Mouse (Mus musculus) ES-CJ7 (cell line): Measurements from ENCODE around the gene Krt10.
A peak's percentile ranks its signal among the peaks of the same experiment; 100 is the strongest.

Source experiments
- DNase-seq: peaks from one replicate; pipeline ENCODE4 v3.0.0; 2011; ENCODE audit warnings: low read depth, low spot score

Gene Krt10

GRCm38 (mm10) chr11:99374803-99375202, 14.4 kb downstream of the Krt10 start, which contains the start of gene Krt28:
Gene Krt28 (minus strand): TSS chr11:99374903.
- DNase-seq, result no peak

- DNase-seq, result no peak
Observed at GRCm38 (mm10) chr11:99369853-99370451, 19.2 kb downstream of the Krt10 start.

GRCm38 (mm10) chr11:99369229-99369628, 19.9 kb downstream of the Krt10 start:
- DNase-seq, result peak; percentile 78

DNA sequence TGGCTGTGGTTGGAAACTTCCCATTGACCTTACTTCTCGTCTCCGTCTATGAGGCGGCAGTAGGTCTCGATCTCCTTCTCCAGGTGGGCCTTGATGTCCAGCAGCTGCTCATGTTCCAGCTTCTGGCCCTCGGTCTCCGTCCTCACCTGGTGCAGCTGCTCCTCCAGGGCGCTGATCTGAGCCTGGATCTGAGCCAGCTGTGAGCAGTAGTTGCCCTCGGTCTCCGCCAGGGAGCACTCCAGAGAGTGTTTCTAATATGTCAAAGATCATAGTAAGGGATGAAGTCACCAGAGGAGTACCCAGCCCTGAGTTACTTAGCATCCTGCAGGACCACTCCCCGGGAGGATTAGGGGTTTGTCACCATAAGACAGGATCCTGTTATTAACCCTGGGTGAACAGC, 22.4 kb downstream of the Krt10 start:
- peak; percentile 69 for DNase-seq

DNA sequence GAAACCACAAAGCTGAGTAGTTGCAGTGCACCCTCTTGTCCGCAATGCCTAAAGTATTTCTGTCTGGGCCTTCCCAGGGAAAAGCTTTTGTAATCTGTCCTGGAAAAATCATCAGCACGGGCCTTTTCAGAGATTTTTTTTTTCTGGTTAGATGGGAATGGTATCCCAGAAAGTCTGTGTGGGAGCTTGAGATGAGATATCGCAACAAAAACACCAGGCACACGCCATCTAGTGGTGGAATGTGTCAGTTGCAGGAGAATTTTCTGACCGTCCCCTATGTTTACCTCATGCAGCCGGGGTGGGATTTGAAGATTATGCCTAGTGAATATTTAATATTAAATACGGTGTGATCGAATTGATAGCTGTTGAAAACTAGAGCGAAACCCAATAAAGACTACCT, 24.8 kb downstream of the Krt10 start:
- DNase-seq, result peak; percentile 83

- DNase-seq, result no peak
Observed at GRCm38 (mm10) chr11:99361423-99361822, 27.7 kb downstream of the Krt10 start.

GRCm38 (mm10) chr11:99351004-99351403, 38.2 kb downstream of the Krt10 start, which contains the start of gene Krt27:
Gene Krt27 (minus strand): TSS chr11:99351104.
- DNase-seq, result no peak

DNA sequence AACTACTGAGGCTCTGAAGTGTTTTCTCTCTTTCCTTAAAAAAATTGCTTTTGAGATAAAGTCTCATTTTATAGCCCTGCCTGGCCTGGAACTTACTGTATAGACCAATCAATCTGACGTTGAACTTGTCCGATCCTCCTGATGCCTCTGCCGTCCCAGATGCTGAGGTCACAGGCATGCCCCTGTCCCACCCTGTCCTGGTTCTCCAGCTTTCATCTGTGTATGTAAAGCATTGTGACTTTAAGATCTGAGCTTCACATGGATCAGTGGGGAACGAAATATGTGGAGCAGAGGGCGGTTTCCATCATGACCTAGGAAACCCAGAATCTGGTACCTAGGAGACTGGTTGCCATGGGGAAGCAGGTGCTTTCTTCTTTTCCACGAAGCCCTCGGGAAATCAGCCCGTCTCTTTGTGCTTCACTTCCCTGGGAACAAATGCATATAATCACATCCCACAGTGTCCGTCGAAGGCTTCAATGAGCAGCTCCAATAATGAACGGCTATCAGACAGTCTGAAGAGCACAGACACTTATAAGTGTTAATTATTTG, 49.8 kb downstream of the Krt10 start:
- DNase-seq, result no peak

DNA sequence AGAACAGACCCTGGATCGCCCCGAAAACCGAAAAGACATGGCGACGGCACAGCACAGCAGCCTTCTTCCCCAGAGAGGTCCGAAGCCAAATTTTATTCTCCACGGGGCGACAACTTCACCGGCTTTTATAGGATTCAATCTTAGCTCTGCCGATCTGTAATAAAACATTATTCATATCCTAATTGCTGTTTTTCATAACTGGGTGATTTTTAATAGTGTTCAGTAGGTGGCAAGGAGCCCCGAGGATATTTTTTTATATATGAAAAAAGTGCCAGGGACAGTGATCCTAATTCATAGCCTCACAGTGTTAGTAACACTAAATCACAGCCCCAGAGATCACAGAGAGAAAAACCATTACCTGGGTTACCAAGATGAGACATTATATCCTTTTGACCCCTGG, 51.3 kb downstream of the Krt10 start, which contains the start of gene Krt26:
Krt26 (minus strand) TSS at position 101 of the 400 bp plus-strand sequence.
- no peak for DNase-seq
